Mouse (Mus musculus): Measurements from ENCODE around the gene 2310061I04Rik. TPM values are rescaled to one million over a fixed set of nuclear protein-coding genes. Genes with fewer than 3 reads are reported as not detected.
"Not testable (repeated sequence)": the region's sequence is repeated elsewhere in the genome, so short reads cannot be mapped to it uniquely, and the experiment has no call there.

2310061I04Rik gene
- total RNA-seq (2021) = 73.6 and 79.5 TPM in 2 replicates
- long read RNA-seq, experiment 1, transcript 2310061I04Rik-202 (5 exons, 2,081 nt) = minor isoform, 6 of 38 reads
- long read RNA-seq, experiment 1, transcript 2310061I04Rik-204 (6 exons, 1,293 nt) = major isoform, 24 of 38 reads
- long read RNA-seq, experiment 1, partial matches to known transcripts = 1 of 38 reads
- long read RNA-seq, experiment 1, other reads (novel, unspliced or antisense) = 7 of 38 reads
- long read RNA-seq, experiment 2, transcript 2310061I04Rik-202 (5 exons, 2,081 nt) = minor isoform, 5 of 40 reads
- long read RNA-seq, experiment 2, transcript 2310061I04Rik-204 (6 exons, 1,293 nt) = major isoform, 26 of 40 reads
- long read RNA-seq, experiment 2, partial matches to known transcripts = 5 of 40 reads
- long read RNA-seq, experiment 2, other reads (novel, unspliced or antisense) = 3 of 40 reads

DNA sequence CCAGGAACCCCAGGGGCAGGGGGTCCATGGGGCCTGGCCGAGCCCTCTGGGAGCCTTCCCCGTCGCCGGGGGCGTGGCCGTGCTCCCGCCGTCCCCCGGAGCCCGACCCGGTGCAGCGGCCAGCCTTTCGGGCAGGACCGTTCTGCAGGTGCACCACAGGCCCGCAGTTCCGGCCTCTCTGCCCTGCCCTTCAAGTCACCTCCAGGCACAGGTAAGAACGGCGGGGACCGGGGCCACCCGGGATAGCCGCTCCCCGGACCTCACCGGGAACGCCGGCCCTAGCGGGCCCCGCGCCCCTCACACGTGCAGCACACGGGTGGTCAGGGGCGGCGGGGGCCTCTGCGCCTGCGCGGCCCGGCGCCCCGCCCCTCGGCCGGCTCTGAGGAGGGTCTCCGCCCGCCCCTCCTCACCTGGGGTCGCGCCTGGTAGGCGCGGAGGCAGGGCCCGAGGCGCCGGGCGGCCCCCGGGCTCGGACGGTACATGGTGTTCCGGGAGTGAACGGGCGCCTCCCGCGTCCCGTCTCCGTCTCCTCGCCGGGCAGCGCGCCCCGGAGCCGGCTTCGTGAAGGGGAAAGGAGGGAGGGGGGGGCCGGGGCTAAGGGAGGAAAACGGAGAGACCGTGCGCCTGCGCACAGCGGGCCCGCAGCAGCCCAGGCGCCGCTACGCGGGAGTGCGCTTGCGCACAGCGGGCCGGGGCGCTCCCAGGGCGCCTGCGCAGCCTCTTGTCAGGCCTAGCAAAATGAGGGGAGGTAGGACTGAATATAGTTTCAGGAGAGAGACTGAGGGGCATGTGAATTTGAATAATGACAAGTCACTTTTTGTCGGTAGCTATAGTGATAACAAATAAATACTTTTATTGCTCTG is at the start of gene 2310061I04Rik:
2310061I04Rik (minus strand) TSS at position 651 of the 863 bp plus-strand sequence.
- DNase-seq = peak; percentile 95

DNA sequence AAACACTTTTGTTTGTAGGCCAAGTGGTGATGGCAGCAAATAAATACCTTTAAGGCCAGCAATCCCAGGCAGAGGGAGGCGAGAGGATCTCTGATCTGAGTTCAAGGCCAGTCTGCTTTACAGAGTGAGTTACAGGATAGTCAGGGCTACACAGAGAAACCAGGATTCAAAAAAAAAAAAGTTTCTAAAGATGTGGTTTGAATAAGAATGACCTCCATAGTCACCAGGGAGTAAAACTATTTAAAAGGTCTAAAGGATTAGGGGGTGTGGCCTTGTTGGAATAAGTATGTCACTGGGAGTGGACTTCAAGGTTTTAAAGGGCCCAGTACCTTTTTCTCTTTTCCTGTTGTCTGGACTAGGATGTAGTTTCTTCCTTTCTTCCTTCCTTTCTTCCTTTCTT is 42.7 kb upstream of the 2310061I04Rik start:
- DNase-seq = no peak

DNA sequence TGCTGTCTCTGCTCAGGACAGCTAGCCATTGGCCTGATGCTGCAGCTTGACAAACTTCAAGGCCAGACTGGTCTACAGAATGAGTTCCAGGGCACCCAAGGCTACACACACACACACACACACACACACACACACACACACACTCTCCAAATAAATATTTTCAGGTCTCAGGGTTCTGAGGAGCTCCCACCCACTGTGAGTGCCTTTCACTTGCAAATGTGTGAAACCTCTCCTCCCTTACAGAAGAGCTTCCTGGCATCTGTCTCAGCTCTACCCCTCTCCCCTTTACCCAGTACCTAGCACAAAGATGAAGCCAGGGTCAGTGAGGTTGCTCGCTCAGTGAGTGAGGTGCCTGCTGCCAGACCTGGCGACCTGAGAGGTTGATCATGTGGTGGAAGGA is 41.9 kb upstream of the 2310061I04Rik start:
- no peak for DNase-seq

DNA sequence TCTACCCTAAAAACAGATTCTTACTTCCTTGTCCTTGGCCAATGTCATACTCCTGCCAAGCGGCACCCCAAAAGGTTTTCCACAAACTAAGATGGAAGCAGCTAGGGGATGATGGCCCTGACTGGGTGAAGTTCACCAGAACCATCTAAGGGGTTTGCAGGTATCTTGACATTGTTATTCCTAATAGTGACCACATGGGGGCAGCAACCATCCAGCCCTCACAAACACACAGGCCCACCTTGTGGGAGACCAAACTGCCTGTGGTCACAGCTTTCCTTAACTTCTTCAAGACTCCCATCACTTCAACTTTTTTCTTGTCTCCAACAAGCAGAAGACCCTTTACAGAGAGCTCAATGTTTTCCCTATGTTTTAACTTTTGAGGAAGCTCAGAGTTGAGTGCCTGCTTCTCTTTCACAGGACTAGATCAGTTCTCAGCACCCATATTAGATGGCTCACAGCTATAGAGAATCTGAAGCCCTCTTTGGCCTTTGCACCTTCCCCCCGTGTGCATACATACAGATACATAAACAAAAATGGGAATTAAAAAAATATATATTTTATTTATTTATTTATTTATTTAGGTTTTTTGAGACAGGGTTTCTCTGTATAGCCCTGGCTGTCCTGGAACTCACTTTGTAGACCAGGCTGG is 40.6 kb upstream of the 2310061I04Rik start:
- peak; percentile 60 for DNase-seq

DNA sequence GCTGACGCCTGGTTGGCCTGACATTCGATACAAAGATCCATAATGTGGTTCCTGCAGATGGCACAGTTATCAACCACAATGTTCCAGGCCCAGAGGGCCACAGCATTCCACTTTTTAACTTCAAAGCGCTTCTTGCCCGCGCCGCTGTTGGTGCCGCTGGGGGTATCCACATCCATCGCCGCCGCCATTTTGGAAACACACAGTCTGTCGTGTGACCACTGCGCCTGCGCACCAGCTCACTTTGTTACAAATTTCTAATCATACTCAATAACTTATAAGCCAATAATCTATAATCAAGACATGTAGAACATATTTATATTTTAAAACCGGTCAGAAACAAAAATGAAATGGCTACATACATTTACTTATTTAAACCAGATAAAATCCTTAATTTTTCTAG is 38.5 kb upstream of the 2310061I04Rik start:
- DNase-seq = not testable (repeated sequence)

DNA sequence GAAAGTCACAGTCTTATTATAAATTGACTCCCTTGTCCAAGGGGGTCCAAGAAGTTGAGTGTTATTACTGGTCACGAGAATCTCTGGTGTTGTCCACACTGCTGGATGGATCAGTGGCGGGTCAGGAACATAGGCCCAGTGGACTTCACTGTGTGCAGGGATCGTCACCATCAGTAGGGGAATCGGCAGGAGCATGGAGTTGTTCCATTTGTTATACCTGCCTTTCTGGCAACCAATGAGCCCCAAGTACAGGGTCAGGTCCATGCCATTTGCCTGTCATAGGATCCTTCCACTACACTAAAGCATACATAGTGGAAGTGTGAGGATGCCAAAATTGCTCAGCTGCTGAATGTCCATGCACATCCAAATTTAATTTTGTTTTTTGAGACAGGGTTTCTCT is 35.4 kb upstream of the 2310061I04Rik start:
- DNase-seq = no peak

DNA sequence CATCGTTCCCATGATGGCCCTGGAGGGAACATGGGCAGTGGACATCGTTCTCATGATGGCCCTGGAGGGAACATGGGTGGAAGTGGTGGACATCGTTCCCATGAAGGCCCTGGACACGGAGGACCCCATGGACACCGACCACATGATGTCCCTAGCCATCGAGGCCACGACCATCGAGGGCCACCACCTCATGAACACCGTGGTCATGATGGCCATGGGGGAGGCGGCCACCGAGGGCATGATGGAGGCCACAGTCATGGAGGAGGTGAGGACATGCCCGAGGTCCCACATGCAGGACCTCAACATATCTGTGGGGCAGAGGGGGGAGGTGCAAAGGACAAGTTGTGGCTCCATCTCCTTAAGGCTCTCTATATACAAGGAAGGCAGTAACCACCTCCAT is 33.4 kb upstream of the 2310061I04Rik start:
- no peak for DNase-seq

DNA sequence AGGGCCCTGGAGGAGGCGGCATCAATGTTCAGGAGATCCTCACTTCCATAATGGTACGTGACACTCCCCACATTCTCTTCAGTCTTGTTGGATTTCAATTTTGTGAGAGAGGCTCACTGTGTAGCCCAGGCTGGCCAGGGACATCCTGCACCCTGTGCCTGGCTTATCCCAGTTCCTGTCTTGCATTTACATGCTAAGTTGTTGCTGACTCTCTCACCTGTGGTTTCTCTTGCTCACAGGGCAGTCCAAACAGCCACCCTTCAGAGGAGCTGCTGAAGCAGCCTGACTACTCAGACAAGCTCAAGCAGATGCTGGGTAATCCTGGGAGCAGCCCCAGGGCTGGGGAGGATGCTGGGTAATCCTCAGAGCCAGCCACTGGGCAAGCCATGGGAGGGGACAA is 32.3 kb upstream of the 2310061I04Rik start:
- no peak for DNase-seq

DNA sequence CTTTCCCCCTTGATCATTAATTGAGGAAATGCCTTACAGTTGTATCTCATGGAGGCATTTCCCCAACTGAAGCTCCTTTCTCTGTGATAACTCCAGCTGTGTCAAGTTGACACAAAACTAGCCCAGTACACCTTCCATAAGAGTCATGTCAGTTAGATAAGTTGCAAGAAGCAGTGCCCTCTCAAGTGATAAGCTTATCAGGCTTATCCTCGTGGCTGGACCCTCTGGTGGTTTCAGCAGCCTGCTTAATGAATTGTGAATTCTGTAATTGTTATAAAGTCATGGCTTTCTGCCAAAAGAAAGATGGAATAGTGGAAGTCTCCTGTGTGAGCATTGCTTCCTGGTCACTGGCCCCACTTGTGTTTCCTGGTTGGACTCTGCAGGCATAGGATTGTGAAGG is 30.2 kb upstream of the 2310061I04Rik start:
- no peak for DNase-seq

DNA sequence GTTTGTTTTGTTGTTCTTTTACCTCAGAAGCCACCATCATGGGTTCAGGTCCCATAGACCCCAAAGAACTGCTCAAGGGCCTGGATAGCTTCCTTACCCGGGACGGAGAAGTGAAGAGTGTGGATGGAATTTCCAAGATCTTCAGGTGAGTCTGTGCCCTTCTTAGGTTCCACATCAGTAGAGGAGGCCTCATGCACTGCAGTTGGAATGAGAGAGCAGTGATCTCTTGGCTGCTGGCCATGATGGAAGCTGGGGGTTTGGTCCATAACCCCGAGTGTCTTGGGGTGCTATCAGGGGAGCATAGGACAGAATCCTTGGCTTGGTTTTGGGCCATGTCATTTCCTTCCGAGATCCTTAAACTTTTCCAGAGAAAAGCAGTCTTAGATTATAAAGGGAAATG is 26.1 kb upstream of the 2310061I04Rik start:
- peak; percentile 6 for DNase-seq

DNA sequence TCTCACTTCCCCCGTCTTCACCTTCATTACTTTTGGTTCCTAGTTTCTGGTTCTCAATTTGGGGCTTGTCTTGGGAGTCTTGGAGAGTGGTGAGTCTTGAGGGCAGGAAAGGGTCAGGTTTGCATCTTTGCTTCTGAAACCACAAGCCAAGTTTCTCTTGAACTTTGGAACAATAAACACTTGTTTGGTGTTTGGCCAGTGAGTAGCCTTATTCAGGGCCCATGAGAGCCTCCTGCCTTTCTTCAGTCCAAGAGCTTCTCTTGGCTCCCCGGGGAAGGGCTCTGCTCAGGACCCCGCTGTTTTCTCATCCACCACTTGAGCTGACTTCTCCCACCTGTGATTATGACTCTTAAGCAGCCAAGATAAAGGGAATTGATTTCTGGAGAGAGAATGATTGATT is 25.3 kb upstream of the 2310061I04Rik start:
- no peak for DNase-seq

DNA sequence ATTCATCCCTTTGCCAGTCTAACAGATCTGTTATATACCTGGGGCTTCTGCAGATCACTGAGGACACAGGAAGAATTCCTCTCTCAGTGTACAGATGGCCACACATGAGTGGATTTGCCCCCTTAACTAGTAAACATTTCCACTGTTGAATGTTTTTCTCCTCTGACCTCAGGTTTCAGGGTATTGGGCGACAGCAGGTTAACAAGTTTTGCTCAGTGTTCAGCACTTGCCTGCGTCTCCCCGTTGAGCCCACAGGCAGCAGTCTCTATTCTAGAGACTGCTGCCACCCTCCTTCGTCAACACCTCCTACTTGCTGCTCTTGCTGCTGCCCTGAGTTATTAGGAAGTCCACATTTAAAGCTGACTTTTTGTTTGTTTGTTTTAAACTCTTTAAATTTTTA is 24.5 kb upstream of the 2310061I04Rik start:
- DNase-seq = no peak

DNA sequence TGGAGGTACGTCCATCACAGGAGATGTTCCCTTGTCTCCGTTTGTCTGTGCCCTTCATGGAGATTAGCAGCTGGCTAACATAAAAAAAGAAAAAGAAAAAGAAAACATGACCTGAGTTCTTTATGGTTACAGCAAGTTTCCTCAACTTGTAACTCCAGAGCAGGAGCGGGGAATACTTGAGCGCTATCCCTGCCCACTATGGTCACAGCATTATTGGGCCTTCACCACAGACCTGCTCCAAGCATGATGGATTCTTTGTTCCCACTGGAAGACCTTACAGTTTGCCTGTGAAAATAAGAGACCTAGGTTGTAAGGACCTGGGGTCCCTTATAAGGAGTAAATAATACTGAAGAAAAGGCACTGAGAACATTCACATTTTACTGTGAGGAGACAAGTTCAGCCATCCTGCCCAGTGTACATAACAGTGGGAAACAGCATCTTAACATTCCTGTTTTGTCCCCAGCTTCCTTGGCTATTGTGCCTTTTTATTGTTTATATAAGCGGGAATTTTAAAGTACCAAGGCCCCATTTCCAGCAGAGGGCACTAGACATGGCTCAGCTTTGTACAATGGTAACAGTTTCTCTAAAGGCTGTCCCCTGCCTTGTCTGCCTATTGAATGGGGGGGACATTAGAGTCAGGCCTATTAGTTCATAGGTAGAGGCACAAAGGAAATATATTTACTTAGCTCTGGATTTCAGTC is 23.8 kb upstream of the 2310061I04Rik start:
- DNase-seq = peak; percentile 49

DNA sequence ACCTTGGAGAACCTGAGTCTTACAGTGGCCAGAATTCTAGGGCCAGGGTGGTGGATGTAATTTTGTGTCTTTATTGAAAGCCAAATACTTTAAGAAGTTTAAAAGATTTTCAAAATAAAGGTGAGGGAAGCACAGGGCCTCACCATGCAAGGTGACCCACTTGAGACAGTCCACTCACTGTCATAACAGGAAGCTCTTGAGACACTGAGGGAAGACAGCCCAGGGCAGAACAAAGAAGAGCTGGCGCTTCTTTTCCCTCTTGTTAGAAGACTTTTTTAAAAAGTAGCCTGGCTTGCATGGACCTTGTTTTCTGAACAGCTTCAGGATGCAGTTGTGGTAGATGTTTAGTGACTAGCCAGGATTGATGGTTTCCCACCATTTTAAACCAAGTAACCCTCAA is 23.2 kb upstream of the 2310061I04Rik start:
- no peak for DNase-seq

DNA sequence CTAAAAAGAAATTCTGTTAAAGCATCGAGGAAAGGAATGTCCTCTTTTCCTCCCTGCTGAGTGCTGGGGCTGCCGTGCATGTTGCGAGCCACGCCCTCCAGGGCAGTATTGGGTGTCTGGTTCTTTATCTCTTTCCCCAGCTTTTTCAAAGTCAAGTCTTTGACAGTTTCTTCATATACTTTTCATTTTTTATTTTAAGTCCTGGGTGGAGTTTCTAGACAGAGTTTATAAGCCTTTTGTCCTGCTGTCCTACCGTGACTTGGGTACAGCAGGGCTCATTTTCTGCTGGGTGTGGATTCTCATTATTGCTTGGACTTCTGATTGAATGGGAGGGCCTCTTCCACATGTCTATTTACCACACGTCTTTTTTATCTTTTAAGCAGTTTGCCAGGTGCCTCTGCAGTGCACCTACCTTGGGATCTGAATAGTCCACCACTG is 22.7 kb upstream of the 2310061I04Rik start:
- no peak for DNase-seq

DNA sequence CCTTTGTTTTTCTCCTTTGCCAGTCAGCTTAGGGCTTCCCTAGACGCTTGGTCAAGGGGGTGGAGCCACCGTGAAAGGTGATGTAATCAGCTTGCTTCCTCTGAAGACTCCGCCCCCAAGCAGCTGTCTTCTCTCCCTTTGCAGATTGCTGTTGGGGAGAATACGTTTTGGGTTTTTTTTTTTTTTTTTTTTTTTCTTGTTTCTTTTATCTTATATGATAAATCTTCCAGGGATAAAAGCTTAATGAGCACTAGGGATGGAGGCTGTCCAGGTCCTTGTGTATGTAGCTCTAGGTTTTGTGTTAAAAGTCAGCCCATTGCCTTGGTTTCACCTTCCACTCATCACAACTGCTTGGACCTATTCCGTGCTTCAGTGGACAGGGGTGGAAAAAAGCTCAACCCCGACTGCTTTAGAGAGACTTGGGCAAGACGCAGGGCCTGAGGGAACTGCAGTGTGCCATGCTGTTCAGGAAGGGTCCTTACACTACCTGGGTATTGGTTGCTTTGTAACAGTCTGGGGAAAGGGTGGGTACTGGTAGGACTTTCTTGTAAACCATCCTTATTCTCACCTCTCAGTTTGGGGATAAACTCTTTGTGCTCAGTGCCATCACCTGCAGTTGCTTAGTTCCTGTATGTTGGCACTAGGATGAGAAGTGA is 22.0 kb upstream of the 2310061I04Rik start:
- DNase-seq = peak; percentile 96

DNA sequence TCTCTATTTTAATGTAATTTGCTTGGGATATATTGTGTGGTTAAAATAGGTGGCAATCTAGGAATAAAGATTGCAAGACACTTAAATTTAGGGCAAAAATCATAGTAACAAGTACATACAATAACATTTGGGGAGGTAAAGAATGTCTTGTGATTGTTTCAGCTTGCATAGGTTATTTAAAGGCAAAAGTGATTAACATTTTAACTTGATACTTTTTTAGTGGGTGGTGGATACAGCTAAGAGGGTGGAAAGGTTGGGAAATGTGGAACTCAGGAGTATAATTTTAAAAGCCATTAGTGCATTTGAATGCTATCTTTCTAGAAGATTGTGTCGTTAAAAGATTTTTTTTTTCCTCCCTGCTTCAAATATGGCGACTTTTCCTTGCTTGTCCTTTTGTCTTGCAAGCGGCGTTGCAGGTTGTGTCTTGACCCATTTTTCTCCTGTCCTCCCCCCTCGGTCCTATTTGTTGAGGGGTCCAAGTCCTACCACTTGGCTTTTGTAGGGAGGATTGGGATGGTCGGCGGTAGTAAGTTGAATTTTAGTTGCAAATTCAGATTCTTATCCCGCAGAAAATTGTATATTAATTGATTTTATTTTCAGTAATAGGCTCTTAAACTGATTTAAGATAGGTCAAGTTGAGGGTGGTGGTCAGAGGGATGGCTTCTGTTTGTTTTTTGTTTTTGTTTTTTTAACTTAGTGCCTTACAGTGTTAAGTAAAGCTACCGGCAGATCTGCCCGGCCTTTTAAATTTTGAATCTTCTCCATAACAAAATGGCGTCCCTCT is 21.2 kb upstream of the 2310061I04Rik start:
- peak; percentile 64 for DNase-seq

DNA sequence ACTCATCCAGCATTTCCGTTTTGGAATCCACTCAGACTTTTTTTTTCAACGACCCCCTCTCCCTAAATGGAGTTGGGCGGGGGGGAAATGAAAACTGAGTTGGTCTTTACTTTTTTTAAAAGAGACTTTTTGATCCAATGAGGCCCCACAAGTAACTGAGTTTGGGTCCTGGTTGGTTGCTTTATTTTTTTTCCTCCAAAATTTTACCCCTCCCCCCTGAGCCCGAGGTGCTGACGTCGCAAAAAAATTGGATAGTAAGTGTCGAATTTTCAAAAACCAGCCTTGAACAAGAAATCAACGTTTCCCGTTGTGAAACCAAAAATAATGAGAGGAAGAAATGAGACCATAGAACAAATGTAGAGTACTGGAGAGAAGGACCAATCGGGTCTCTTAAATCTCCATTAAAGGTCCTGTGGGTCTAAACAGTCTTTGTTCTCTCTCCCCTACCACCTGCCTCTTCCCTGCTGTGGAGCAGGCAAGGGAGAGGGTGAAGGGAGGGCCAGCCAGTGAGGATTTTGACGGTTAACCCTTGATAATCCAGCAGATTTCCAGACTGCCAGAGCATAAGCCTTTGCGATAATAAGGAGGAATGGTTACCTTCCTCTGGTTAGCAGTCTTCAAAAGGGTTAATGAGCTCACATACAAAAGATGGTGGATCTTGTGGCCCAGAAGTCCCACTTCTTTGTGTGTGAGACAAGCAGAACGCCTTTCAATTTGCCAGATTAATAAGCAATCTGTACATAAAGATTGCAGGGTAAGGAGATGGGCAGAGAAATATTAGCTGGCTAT is 20.4 kb upstream of the 2310061I04Rik start:
- peak; percentile 69 for DNase-seq

DNA sequence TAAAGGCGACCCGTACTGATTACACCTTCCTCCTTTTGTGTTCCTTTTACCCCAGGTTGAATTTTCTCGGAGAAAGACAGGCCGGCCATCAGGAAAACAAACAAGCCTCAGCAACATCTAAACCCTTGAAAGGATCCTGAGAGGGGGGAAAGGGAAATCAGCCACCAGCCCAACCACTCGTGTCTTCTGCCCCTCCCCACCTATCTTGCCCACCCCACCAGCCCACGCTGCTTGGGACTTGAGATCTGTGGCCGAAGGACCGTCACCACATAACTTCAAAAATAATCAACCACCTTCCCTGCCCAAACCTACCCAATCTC is 19.9 kb upstream of the 2310061I04Rik start:
- peak; percentile 50 for DNase-seq
